Mouse (Mus musculus): Measurements from ENCODE around the gene Tex48. TPM values are rescaled to one million over a fixed set of nuclear protein-coding genes. Genes with fewer than 3 reads are reported as not detected.

The Tex48 gene
- polyA plus RNA-seq, 1 experiment from 2014 or later, result not detected

GRCm38 (mm10) chr4:63643956-63644726 lies 21.9 kb upstream of the Tex48 start:
- no peak for ATAC-seq (replicated peaks; ENCODE audit: low FRiP score)
- H3K27ac ChIP-seq (ENCODE audit: low read depth, low read length), result no peak overlapping the region
- H3K9me3 ChIP-seq (ENCODE audit: control insufficient read depth, low read length), result no peaks in the 10 kb centered on the region
- H3K9ac ChIP-seq (ENCODE audit: low read length), result no peak overlapping the region
- H3K4me3 ChIP-seq (ENCODE audit: low read depth, low read length), result no peak overlapping the region
- H3K4me1 ChIP-seq (replicated peaks; ENCODE audit: control insufficient read depth, insufficient read depth, low read length), result no peaks in the 10 kb centered on the region
- no peaks in the 10 kb centered on the region for H3K36me3 ChIP-seq (ENCODE audit: control insufficient read depth, insufficient read depth, low read length)
- no peak for DNase-seq (ENCODE audit: low spot score)
- H3K4me2 ChIP-seq (ENCODE audit: low read depth, low read length, severe bottlenecking), result no peak overlapping the region
- H3K27me3 ChIP-seq (ENCODE audit: control insufficient read depth, insufficient read depth, low read length), result no peaks in the 10 kb centered on the region

- Histone ChIP-seq H3K4me3 (ENCODE audit: low read depth, low read length) (no peak overlapping the region), H3K27ac (ENCODE audit: low read depth, low read length) (no peak overlapping the region), H3K36me3 (ENCODE audit: control insufficient read depth, insufficient read depth, low read length) (no peaks in the 10 kb centered on the region), H3K4me2 (ENCODE audit: low read depth, low read length, severe bottlenecking) (no peak overlapping the region), H3K27me3 (ENCODE audit: control insufficient read depth, insufficient read depth, low read length) (no peaks in the 10 kb centered on the region), H3K4me1 (replicated peaks; ENCODE audit: control insufficient read depth, insufficient read depth, low read length) (no peaks in the 10 kb centered on the region), H3K9ac (ENCODE audit: low read length) (no peak overlapping the region), H3K9me3 (ENCODE audit: control insufficient read depth, low read length) (no peaks in the 10 kb centered on the region)
- no peak for ATAC-seq (replicated peaks; ENCODE audit: low FRiP score)
- WGBS, result 82% methylated on average over 2 of the region's 2 CpGs
- DNase-seq (ENCODE audit: low spot score), result no peak
These were observed 17.6 kb upstream of the Tex48 start for GRCm38 (mm10) chr4:63639842-63640241.

GRCm38 (mm10) chr4:63638603-63639002 lies 16.4 kb upstream of the Tex48 start:
- H3K4me1 ChIP-seq (replicated peaks; ENCODE audit: control insufficient read depth, insufficient read depth, low read length), result no peaks in the 10 kb centered on the region
- no peak overlapping the region for H3K4me3 ChIP-seq (ENCODE audit: low read depth, low read length)
- H3K4me2 ChIP-seq (ENCODE audit: low read depth, low read length, severe bottlenecking), result no peak overlapping the region
- ATAC-seq (replicated peaks; ENCODE audit: low FRiP score) (no peak), DNase-seq (ENCODE audit: low spot score) (no peak)
- H3K9me3 ChIP-seq (ENCODE audit: control insufficient read depth, low read length), result no peaks in the 10 kb centered on the region
- H3K36me3 ChIP-seq (ENCODE audit: control insufficient read depth, insufficient read depth, low read length), result no peaks in the 10 kb centered on the region
- WGBS, result 67% methylated on average over 1 of the region's 1 CpGs
- no peak overlapping the region for H3K9ac ChIP-seq (ENCODE audit: low read length)
- no peaks in the 10 kb centered on the region for H3K27me3 ChIP-seq (ENCODE audit: control insufficient read depth, insufficient read depth, low read length)
- no peak overlapping the region for H3K27ac ChIP-seq (ENCODE audit: low read depth, low read length)

- Histone ChIP-seq H3K4me2 (ENCODE audit: low read depth, low read length, severe bottlenecking) (no peak overlapping the region), H3K4me3 (ENCODE audit: low read depth, low read length) (no peak overlapping the region), H3K36me3 (ENCODE audit: control insufficient read depth, insufficient read depth, low read length) (no peaks in the 10 kb centered on the region), H3K27ac (ENCODE audit: low read depth, low read length) (no peak overlapping the region), H3K9me3 (ENCODE audit: control insufficient read depth, low read length) (no peaks in the 10 kb centered on the region), H3K27me3 (ENCODE audit: control insufficient read depth, insufficient read depth, low read length) (no peaks in the 10 kb centered on the region), H3K9ac (ENCODE audit: low read length) (no peak overlapping the region), H3K4me1 (replicated peaks; ENCODE audit: control insufficient read depth, insufficient read depth, low read length) (no peaks in the 10 kb centered on the region)
- WGBS, result 91% methylated on average over 2 of the region's 2 CpGs
- no peak for DNase-seq (ENCODE audit: low spot score)
- no peak for ATAC-seq (replicated peaks; ENCODE audit: low FRiP score)
These were observed 11.0 kb upstream of the Tex48 start for GRCm38 (mm10) chr4:63633181-63633580.

- DNase-seq (ENCODE audit: low spot score) (no peak), ATAC-seq (replicated peaks; ENCODE audit: low FRiP score) (no peak)
- Histone ChIP-seq H3K27ac (ENCODE audit: low read depth, low read length) (no peak overlapping the region), H3K4me2 (ENCODE audit: low read depth, low read length, severe bottlenecking) (no peak overlapping the region), H3K4me3 (ENCODE audit: low read depth, low read length) (no peak overlapping the region), H3K9me3 (ENCODE audit: control insufficient read depth, low read length) (no peaks in the 10 kb centered on the region), H3K9ac (ENCODE audit: low read length) (no peak overlapping the region), H3K4me1 (replicated peaks; ENCODE audit: control insufficient read depth, insufficient read depth, low read length) (no peaks in the 10 kb centered on the region), H3K27me3 (ENCODE audit: control insufficient read depth, insufficient read depth, low read length) (no peaks in the 10 kb centered on the region), H3K36me3 (ENCODE audit: control insufficient read depth, insufficient read depth, low read length) (no peaks in the 10 kb centered on the region)
- 95% methylated on average over 8 of the region's 8 CpGs for WGBS
These were observed 4.9 kb upstream of the Tex48 start for GRCm38 (mm10) chr4:63627111-63627510.

- Histone ChIP-seq H3K27me3 (ENCODE audit: control insufficient read depth, insufficient read depth, low read length) (no peaks in the 10 kb centered on the region), H3K9me3 (ENCODE audit: control insufficient read depth, low read length) (no peaks in the 10 kb centered on the region), H3K27ac (ENCODE audit: low read depth, low read length) (no peak overlapping the region), H3K4me1 (replicated peaks; ENCODE audit: control insufficient read depth, insufficient read depth, low read length) (no peaks in the 10 kb centered on the region), H3K9ac (ENCODE audit: low read length) (no peak overlapping the region), H3K36me3 (ENCODE audit: control insufficient read depth, insufficient read depth, low read length) (no peaks in the 10 kb centered on the region), H3K4me2 (ENCODE audit: low read depth, low read length, severe bottlenecking) (no peak overlapping the region), H3K4me3 (ENCODE audit: low read depth, low read length) (no peak overlapping the region)
- DNase-seq (ENCODE audit: low spot score) (no peak), ATAC-seq (replicated peaks; ENCODE audit: low FRiP score) (no peak)
- 77% methylated on average over 3 of the region's 3 CpGs for WGBS
These were observed 3.4 kb upstream of the Tex48 start for GRCm38 (mm10) chr4:63625563-63626080.

- no peaks in the 10 kb centered on the region for H3K27me3 ChIP-seq (ENCODE audit: control insufficient read depth, insufficient read depth, low read length)
- WGBS, result 80% methylated on average over 2 of the region's 2 CpGs
- H3K27ac ChIP-seq (ENCODE audit: low read depth, low read length), result no peak overlapping the region
- DNase-seq (ENCODE audit: low spot score), result no peak
- ATAC-seq (replicated peaks; ENCODE audit: low FRiP score), result no peak
- no peak overlapping the region for H3K4me2 ChIP-seq (ENCODE audit: low read depth, low read length, severe bottlenecking)
- H3K36me3 ChIP-seq (ENCODE audit: control insufficient read depth, insufficient read depth, low read length), result no peaks in the 10 kb centered on the region
- H3K9ac ChIP-seq (ENCODE audit: low read length), result no peak overlapping the region
- H3K4me1 ChIP-seq (replicated peaks; ENCODE audit: control insufficient read depth, insufficient read depth, low read length), result no peaks in the 10 kb centered on the region
- no peak overlapping the region for H3K4me3 ChIP-seq (ENCODE audit: low read depth, low read length)
- H3K9me3 ChIP-seq (ENCODE audit: control insufficient read depth, low read length), result no peaks in the 10 kb centered on the region
These were observed 367 bp downstream of the Tex48 start for GRCm38 (mm10) chr4:63621861-63622260.

- 90% methylated on average over 7 of the region's 7 CpGs for WGBS
- Histone ChIP-seq H3K4me3 (ENCODE audit: low read depth, low read length) (no peak overlapping the region), H3K4me1 (replicated peaks; ENCODE audit: control insufficient read depth, insufficient read depth, low read length) (no peaks in the 10 kb centered on the region), H3K27me3 (ENCODE audit: control insufficient read depth, insufficient read depth, low read length) (no peaks in the 10 kb centered on the region), H3K36me3 (ENCODE audit: control insufficient read depth, insufficient read depth, low read length) (no peaks in the 10 kb centered on the region), H3K4me2 (ENCODE audit: low read depth, low read length, severe bottlenecking) (no peak overlapping the region), H3K9me3 (ENCODE audit: control insufficient read depth, low read length) (no peaks in the 10 kb centered on the region), H3K9ac (ENCODE audit: low read length) (no peak overlapping the region), H3K27ac (ENCODE audit: low read depth, low read length) (no peak overlapping the region)
- ATAC-seq (replicated peaks; ENCODE audit: low FRiP score) (no peak), DNase-seq (ENCODE audit: low spot score) (no peak)
These were observed 13.8 kb downstream of the Tex48 start for GRCm38 (mm10) chr4:63608391-63608790.

- H3K9me3 ChIP-seq (ENCODE audit: control insufficient read depth, low read length), result no peaks in the 10 kb centered on the region
- H3K9ac ChIP-seq (ENCODE audit: low read length), result no peak overlapping the region
- H3K4me3 ChIP-seq (ENCODE audit: low read depth, low read length), result no peak overlapping the region
- H3K27ac ChIP-seq (ENCODE audit: low read depth, low read length), result no peak overlapping the region
- H3K36me3 ChIP-seq (ENCODE audit: control insufficient read depth, insufficient read depth, low read length), result no peaks in the 10 kb centered on the region
- no peak overlapping the region for H3K4me2 ChIP-seq (ENCODE audit: low read depth, low read length, severe bottlenecking)
- DNase-seq (ENCODE audit: low spot score) (no peak), ATAC-seq (replicated peaks; ENCODE audit: low FRiP score) (no peak)
- no peaks in the 10 kb centered on the region for H3K27me3 ChIP-seq (ENCODE audit: control insufficient read depth, insufficient read depth, low read length)
- 80% methylated on average over 1 of the region's 1 CpGs for WGBS
- H3K4me1 ChIP-seq (replicated peaks; ENCODE audit: control insufficient read depth, insufficient read depth, low read length), result no peaks in the 10 kb centered on the region
These were observed 16.3 kb downstream of the Tex48 start for GRCm38 (mm10) chr4:63605968-63606367.
